Mouse (Mus musculus): ENCODE results near the gene Ikzf4. TPM values are rescaled to one million over a fixed set of nuclear protein-coding genes. Genes with fewer than 3 reads are reported as not detected.

Gene Ikzf4
- not detected in 2 replicates for polyA plus RNA-seq (2011; ENCODE audit: insufficient read depth, insufficient read length, low replicate concordance, missing spikeins)

DNA sequence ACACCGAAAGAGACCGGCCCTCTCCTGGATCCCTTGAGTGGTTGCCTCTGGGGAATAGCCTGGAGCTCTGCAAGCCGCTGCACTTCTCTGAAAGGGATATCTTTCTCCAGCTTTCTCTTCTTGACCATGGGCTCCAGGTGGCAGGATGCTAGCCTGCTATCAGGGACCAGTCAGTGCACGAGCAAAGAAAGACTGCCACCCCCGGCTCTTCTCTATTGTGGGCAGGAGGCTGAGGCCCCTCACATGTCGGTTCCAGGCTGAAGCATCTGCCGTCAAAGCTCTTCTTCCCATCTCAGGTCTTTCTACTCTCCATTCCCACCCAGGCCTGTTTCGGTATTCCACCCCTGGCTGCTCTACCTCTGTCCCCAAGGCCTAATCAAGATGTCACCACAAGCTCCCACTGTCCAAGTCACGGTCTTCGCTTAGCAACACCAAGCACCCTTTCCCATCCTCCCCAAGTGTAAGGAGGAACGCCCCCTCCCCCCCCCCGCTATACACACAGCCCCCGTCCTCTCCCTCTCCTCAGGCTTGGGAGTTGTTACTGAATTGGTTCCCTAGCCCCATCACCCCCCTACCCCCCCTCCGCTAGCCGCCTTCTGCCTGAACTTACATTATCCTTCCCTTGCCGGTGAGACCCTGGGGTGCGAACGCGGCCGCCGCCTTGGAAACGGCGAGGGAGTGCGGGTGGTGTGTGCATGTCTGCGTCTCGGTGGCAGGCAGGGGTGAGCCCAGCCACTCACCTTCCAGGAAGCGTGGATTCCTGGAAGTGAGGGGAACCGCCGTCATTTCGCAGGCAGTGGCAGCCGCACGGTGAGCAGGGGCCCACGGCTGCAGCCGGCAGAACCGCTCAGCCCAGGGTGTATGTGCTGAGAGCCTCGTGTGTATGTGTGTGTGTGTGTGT lies at the start of gene Ikzf4:
Gene Ikzf4 (minus strand): TSS at position 881 of the 901 bp plus-strand sequence.
- Histone ChIP-seq H3K4me1 (ENCODE audit: control insufficient read depth, insufficient read depth, low read length) (no peaks in the 10 kb centered on the region), H3K4me3 (replicated peaks; ENCODE audit: control insufficient read depth, low read depth, low read length) (peak within 1 kb of the TSS; percentile 20), H3K27ac (ENCODE audit: control insufficient read depth, insufficient read depth, low read depth, low read length, poor library complexity) (no peak within 1 kb of the TSS)
- TF ChIP-seq POLR2A (IDR thresholded peaks at IDR 0.05; ENCODE audit: borderline replicate concordance, control insufficient read depth, low read depth, low read length) (no peak), CTCF (IDR thresholded peaks at IDR 0.05; ENCODE audit: control insufficient read depth, insufficient read depth, low read length) (no peak)
- 18% methylated on average over 36 of the region's 36 CpGs for WGBS

DNA sequence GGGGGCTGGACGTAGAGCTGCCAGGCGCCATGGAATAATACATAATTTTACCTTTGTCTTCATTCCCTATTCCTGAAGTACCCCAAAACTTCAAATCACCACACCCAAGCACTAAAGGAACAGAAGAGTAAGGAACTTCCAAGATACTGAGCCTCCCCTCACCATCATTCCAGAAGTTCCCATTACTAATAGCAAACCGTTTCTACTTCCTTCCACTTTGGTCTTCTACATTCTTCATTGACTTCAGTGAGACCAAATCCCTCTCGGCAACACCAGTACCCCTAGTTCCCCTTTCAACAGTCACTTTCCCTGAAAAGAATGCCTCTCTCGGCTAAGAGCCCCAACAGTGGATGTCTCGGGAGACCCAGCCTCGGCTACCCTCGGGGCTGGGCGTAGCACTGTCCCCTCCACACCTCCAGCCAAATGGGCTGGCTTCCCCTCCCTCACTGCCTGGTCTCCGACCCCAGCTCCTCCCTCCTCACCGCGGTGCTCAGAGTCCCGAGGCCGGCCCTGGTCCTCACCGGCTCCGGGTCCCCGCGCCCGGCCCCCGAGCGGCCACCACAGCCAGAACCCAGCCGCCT lies 49.7 kb upstream of the Ikzf4 start:
- TF ChIP-seq POLR2A (IDR thresholded peaks at IDR 0.05; ENCODE audit: borderline replicate concordance, control insufficient read depth, low read depth, low read length): no peak
- no peak for TF ChIP-seq CTCF (IDR thresholded peaks at IDR 0.05; ENCODE audit: control insufficient read depth, insufficient read depth, low read length)
- Histone ChIP-seq H3K27ac (ENCODE audit: control insufficient read depth, insufficient read depth, low read depth, low read length, poor library complexity) (peak overlapping the region; percentile 96), H3K4me1 (ENCODE audit: control insufficient read depth, insufficient read depth, low read length) (peaks cover 2% of the 10 kb centered on the region), H3K4me3 (replicated peaks; ENCODE audit: control insufficient read depth, low read depth, low read length) (peak overlapping the region; percentile 94)
- WGBS: under 1% methylated on average over 22 of the region's 22 CpGs

- H3K27ac ChIP-seq (ENCODE audit: control insufficient read depth, insufficient read depth, low read depth, low read length, poor library complexity): peak overlapping the region; percentile 61; the same call in 1 of the 2 replicates
- H3K4me1 ChIP-seq (ENCODE audit: control insufficient read depth, insufficient read depth, low read length): no peaks in the 10 kb centered on the region
- H3K4me3 ChIP-seq (replicated peaks; ENCODE audit: control insufficient read depth, low read depth, low read length): peak overlapping the region; percentile 92
- TF ChIP-seq CTCF (IDR thresholded peaks at IDR 0.05; ENCODE audit: control insufficient read depth, insufficient read depth, low read length) (0 out of 2 replicates have a peak, but pooled peaks have one; percentile 19), POLR2A (IDR thresholded peaks at IDR 0.05; ENCODE audit: borderline replicate concordance, control insufficient read depth, low read depth, low read length) (no peak)
- under 1% methylated on average over 9 of the region's 9 CpGs for WGBS
Measured at GRCm38 (mm10) chr10:128674469-128675008, 28.7 kb upstream of the Ikzf4 start.

- Histone ChIP-seq H3K4me1 (ENCODE audit: control insufficient read depth, insufficient read depth, low read length) (no peaks in the 10 kb centered on the region), H3K4me3 (replicated peaks; ENCODE audit: control insufficient read depth, low read depth, low read length) (peak within 1 kb of the TSS; percentile 92), H3K27ac (ENCODE audit: control insufficient read depth, insufficient read depth, low read depth, low read length, poor library complexity) (peak within 1 kb of the TSS; percentile 61)
- TF ChIP-seq CTCF (IDR thresholded peaks at IDR 0.05; ENCODE audit: control insufficient read depth, insufficient read depth, low read length) (no peak), POLR2A (IDR thresholded peaks at IDR 0.05; ENCODE audit: borderline replicate concordance, control insufficient read depth, low read depth, low read length) (peak; percentile 59; the same call in 1 of the 2 replicates)
- under 1% methylated on average over 60 of the region's 60 CpGs for WGBS
Measured at GRCm38 (mm10) chr10:128673763-128674468, 28.1 kb upstream of the Ikzf4 start, which contains the start of gene Suox. Suox (minus strand) TSS chr10:128674073.

- Histone ChIP-seq H3K27ac (ENCODE audit: control insufficient read depth, insufficient read depth, low read depth, low read length, poor library complexity) (no peak overlapping the region), H3K4me3 (replicated peaks; ENCODE audit: control insufficient read depth, low read depth, low read length) (no peak overlapping the region), H3K4me1 (ENCODE audit: control insufficient read depth, insufficient read depth, low read length) (no peaks in the 10 kb centered on the region; the same call in 1 of the 2 replicates)
- 92% methylated on average over 9 of the region's 9 CpGs for WGBS
- no peak for TF ChIP-seq CTCF (IDR thresholded peaks at IDR 0.05; ENCODE audit: control insufficient read depth, insufficient read depth, low read length)
- TF ChIP-seq POLR2A (IDR thresholded peaks at IDR 0.05; ENCODE audit: borderline replicate concordance, control insufficient read depth, low read depth, low read length): no peak
Measured at GRCm38 (mm10) chr10:128671148-128671547, 25.4 kb upstream of the Ikzf4 start.

DNA sequence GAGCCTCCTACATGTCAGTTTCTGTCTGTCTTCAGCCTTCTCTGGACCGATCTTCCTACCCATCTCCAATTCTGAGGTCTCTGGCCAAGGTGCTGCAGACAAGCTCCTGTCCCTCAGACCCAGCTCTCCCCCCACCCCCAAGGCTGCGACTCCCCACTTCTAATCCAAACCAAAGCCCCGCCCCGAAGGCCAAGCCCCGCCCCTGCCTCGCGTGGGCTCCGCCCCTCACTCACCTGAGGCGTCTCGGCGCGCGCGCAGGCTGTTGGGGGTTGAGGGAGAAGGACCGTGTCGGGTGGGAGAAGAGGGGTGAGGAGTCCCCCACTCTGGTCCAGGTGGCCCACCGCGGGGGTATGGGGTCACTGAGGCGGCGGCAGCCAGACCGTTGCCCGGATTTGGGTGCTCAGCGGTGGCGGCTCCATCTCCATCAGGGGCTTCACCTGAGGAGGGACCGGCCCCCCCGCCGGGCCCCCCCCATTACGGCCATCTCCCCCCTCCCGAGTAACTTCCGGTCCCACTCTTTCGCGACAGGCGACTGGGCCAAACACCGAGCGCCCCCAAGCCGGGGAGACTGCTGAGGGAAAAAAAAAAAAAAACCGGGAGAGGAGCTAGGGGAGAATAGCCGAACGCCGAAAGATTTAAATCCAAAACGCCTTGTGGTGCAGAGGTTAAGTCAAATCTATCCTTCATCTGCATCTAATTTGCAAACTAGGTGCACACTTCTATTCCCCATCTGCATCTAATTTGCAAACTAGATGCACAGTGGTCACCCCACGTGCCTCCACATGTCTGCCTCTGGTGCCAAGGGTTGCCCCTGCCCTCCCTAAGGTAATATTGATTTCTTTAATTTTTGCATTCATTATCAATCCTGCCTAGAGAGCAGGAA lies 23.2 kb upstream of the Ikzf4 start:
- 4% methylated on average over 42 of the region's 42 CpGs for WGBS
- peak overlapping the region; percentile 34 for H3K4me3 ChIP-seq (replicated peaks; ENCODE audit: control insufficient read depth, low read depth, low read length)
- TF ChIP-seq POLR2A (IDR thresholded peaks at IDR 0.05; ENCODE audit: borderline replicate concordance, control insufficient read depth, low read depth, low read length) (no peak), CTCF (IDR thresholded peaks at IDR 0.05; ENCODE audit: control insufficient read depth, insufficient read depth, low read length) (no peak)
- no peak overlapping the region for H3K27ac ChIP-seq (ENCODE audit: control insufficient read depth, insufficient read depth, low read depth, low read length, poor library complexity)
- H3K4me1 ChIP-seq (ENCODE audit: control insufficient read depth, insufficient read depth, low read length): no peaks in the 10 kb centered on the region; the same call in 1 of the 2 replicates

DNA sequence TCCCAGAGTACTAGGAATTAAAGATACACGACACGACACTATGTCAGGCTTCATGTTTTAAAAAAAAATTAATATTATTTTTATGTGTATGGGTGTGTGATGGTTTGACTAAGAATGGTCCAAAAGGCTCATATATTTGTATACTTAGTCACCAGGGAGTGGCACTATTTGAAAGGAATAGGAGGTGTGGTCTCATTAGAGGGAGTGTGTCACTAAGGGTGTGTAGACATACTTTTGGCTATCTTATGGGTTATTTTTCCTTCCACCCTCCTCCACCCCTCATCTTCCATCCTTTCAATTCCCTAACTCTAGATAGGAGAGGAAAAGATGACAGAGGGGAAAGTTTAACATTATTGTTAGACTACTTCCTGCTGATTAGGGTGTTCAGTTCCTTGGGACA lies 20.0 kb upstream of the Ikzf4 start:
- no peak overlapping the region for H3K4me3 ChIP-seq (replicated peaks; ENCODE audit: control insufficient read depth, low read depth, low read length)
- H3K4me1 ChIP-seq (ENCODE audit: control insufficient read depth, insufficient read depth, low read length): peaks cover 3% of the 10 kb centered on the region; the same call in 1 of the 2 replicates
- WGBS: 93% methylated on average over 2 of the region's 2 CpGs
- no peak overlapping the region for H3K27ac ChIP-seq (ENCODE audit: control insufficient read depth, insufficient read depth, low read depth, low read length, poor library complexity)
- no peak for TF ChIP-seq CTCF (IDR thresholded peaks at IDR 0.05; ENCODE audit: control insufficient read depth, insufficient read depth, low read length)
- TF ChIP-seq POLR2A (IDR thresholded peaks at IDR 0.05; ENCODE audit: borderline replicate concordance, control insufficient read depth, low read depth, low read length): no peak

All from bone marrow, adult 2 months (tissue).